Mouse (Mus musculus) thymus, postnatal 14 days (tissue): ENCODE measurements at regions not wholly inside any gene's neighbourhood (a gene's known extent, or its start where the extent isn't known, plus 50 kb on each side); places are given as distances from the start of the nearest gene placed in this dataset.
"Not testable (repeated sequence)": the region's sequence is repeated elsewhere in the genome, so short reads cannot be mapped to it uniquely, and the experiment has no call there.

ENCODE experiments used
- DNase-seq: peaks from one replicate; pipeline ENCODE4 v3.0.0; 2021

DNA sequence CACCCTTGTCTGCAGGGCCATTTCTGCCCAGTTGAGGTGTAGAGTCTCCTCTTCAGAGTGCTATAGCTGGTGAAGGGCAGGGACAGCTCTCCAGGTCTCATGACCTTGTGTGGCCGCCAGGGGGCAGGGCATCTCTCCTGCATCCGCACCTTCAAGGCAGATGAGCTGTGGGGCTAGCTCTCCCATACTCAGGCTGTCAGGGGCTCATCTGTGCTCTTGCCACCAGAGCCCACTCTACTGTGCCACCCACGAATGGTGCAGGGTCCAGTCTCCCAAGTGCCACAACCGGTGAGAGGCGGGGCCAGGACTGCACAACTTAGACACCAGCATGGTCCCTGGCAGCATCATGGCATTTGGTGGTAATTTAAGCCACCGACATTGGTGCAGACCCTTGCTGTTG, 111.3 kb downstream of the Syt10 start:
- peak; percentile 3 for DNase-seq

DNA sequence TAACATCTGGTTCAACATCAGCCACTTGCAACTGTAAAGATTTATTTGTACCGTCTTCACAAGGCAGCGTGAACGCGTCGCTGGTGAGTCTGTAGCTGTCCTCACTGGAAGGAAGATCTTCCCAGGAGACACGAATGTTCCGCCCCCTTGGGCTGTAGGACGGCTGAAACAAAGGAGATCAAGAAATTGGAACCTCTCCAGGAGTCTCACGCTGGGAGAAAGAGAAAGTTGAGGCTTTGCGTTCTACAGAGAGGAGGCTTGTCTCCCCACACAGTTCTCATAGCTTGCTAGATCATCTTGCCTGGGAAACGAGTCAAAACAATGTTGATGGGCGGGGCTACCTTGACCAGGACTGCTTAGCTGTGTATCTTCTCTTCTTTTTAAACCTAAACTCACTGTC, 117.3 kb downstream of the Syt10 start:
- no peak for DNase-seq

DNA sequence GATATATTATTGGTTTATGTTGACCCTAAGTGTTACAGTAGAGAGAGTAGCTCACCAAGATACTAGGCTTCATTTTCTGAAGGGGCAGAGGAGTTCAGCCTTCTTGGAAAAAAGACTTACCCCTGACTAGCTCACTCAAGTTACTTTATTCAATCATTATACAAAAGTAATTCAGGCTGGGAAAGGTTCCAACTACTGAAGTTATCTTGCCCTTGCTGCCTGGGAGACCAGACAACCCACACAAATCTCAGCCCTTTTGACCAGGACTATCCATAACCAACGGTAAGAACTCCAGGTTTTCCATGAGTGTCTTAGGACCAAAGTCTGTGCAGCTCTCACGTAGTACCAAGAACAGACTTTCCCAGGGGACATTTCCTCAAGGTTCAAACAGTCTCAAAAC, 105.5 kb upstream of the Rabl2 start:
- DNase-seq, result no peak

DNA sequence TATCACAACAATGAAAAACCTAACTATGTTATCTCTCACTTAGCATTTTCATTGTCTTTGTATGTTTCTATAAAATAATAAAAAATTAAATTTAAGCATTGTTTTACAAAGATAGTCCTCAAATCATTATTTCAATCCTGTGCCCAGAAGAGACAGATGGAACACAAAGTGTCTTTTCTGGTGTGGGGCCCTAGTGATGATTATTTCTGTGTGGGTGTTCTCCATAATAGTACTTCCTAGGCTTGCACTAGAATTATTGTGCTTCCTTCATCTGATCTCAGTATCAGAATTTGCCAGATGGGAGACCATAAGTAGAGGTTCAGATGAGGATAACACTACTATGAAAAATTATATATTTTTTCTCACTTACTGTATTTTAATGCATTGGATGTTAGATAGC, 84.6 kb upstream of the Rabl2 start:
- DNase-seq, result no peak

DNA sequence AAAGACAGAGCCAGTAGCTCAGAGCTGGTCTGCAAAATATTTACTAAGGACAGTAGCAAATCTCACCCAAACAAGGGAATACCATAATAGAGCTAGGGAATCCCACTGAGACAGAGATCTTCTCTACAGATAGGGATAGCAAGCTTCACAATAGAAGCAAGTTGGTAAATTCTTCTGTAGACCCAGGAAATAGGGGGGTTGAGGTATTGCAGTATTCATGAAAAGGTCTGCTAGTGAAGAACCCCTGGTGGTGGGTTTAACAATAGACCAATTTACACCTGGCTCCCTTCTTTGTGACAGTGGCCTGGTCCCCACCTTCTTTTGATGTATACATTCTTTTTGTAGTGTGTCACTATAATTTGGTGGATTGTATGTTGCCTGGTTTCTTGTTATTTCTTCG, 64.8 kb upstream of the Rabl2 start:
- DNase-seq, result not testable (repeated sequence)
